Mouse (Mus musculus): ENCODE results near the gene Shox2. TPM values are rescaled to one million over a fixed set of nuclear protein-coding genes. Genes with fewer than 3 reads are reported as not detected.

The Shox2 gene
- polyA plus RNA-seq, 1 experiment from 2014 or later: 6.9 TPM

DNA sequence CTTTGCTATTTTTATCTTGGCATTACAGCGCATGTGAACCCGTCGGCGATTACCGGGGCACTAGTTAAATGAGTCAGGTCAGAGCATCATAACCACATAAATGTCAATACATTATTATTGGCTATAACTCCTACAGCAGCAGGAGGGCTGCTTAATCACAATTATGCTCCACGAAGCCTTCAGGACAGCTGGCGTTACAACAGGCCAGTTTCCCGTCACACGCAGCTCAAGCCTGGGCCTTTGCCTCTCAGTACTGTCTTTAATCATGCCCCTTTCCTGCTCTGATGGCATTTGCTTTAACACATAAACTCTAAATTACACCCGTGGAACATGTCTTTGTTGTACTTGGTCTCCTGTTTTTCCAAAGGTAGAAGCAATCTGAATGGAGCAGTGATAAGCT is 41.9 kb downstream of the Shox2 start:
- H3K9me3 ChIP-seq (replicated peaks): no peaks in the 10 kb centered on the region
- no peak overlapping the region for H3K27ac ChIP-seq
- no peak for ATAC-seq (replicated peaks; ENCODE audit: insufficient number of reproducible peaks, insufficient read depth, low FRiP score, low read depth)
- no peak overlapping the region for H3K4me2 ChIP-seq
- no peaks in the 10 kb centered on the region for H3K4me1 ChIP-seq (replicated peaks)
- no peaks in the 10 kb centered on the region for H3K36me3 ChIP-seq
- H3K9ac ChIP-seq: no peak overlapping the region
- H3K4me3 ChIP-seq: no peak overlapping the region
- H3K27me3 ChIP-seq: no peaks in the 10 kb centered on the region
- 74% methylated on average over 10 of the region's 10 CpGs for WGBS

DNA sequence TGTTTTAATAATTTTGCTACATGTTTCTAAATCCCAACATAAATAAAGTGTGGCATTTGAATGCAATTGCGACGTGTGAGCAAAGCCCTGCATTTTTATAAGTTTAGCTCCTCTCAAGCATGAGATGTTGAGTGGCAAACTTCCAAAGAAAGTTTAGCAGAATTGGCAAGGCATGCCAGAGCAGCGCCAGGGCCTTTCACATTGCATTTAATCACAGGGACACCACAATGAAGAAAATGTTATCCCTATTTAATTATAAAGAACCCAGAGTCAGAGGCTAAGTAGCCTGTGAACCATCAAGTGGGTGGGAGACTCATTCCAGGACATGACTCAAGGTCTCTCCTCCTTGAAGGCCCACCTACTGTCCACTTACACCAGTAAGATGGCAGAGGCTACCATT is 59.1 kb downstream of the Shox2 start:
- H3K4me3 ChIP-seq: no peak overlapping the region
- H3K4me2 ChIP-seq: no peak overlapping the region
- no peak overlapping the region for H3K27ac ChIP-seq
- 65% methylated on average over 3 of the region's 3 CpGs for WGBS
- no peaks in the 10 kb centered on the region for H3K4me1 ChIP-seq (replicated peaks)
- ATAC-seq (replicated peaks; ENCODE audit: insufficient number of reproducible peaks, insufficient read depth, low FRiP score, low read depth): no peak
- no peak overlapping the region for H3K9ac ChIP-seq
- H3K9me3 ChIP-seq (replicated peaks): no peaks in the 10 kb centered on the region
- H3K36me3 ChIP-seq: no peaks in the 10 kb centered on the region
- no peaks in the 10 kb centered on the region for H3K27me3 ChIP-seq

Other genes starting within 250 kb of the Shox2 start
- gene Rsrc1, start 381 bp downstream of the Shox2 start, polyA plus RNA-seq (2015; fragmentation: Nextera tagmentation; extraction: Ambion mirVana): 19.6 and 21.3 TPM in 2 replicates